Mouse (Mus musculus) CD4-positive helper T cell, adult 2 months (primary cell): ENCODE data around the gene Slc40a1.

Experiments used
- DNase-seq: peaks from one replicate; pipeline ENCODE4 v3.0.0-alpha.2; 2012; ENCODE audit warnings: low read depth, missing footprints, low spot score

Slc40a1 gene

GRCm38 (mm10) chr1:45883378-45883777 lies 42.9 kb downstream of the Slc40a1 start:
- DNase-seq = no peak

- DNase-seq = no peak
These were observed 44.2 kb downstream of the Slc40a1 start for GRCm38 (mm10) chr1:45882076-45882475.

GRCm38 (mm10) chr1:45881228-45881832 lies 45.0 kb downstream of the Slc40a1 start:
- no peak for DNase-seq

- no peak for DNase-seq
These were observed 48.9 kb downstream of the Slc40a1 start for GRCm38 (mm10) chr1:45877463-45877862.

- DNase-seq = no peak
These were observed 49.7 kb downstream of the Slc40a1 start for GRCm38 (mm10) chr1:45876450-45877198.

- no peak for DNase-seq
These were observed 50.7 kb downstream of the Slc40a1 start for GRCm38 (mm10) chr1:45875640-45876039.

- DNase-seq = no peak
These were observed 53.1 kb downstream of the Slc40a1 start for GRCm38 (mm10) chr1:45873250-45873649.

GRCm38 (mm10) chr1:45868479-45869137 lies 57.7 kb downstream of the Slc40a1 start:
- DNase-seq = no peak

- no peak for DNase-seq
These were observed 58.3 kb downstream of the Slc40a1 start for GRCm38 (mm10) chr1:45868050-45868449.

- DNase-seq = no peak
These were observed 59.9 kb downstream of the Slc40a1 start for GRCm38 (mm10) chr1:45866288-45867018.

GRCm38 (mm10) chr1:45865727-45866126 lies 60.6 kb downstream of the Slc40a1 start:
- DNase-seq = no peak

GRCm38 (mm10) chr1:45865316-45865715 lies 61.0 kb downstream of the Slc40a1 start:
- no peak for DNase-seq

- no peak for DNase-seq
These were observed 61.7 kb downstream of the Slc40a1 start for GRCm38 (mm10) chr1:45864564-45865014.

- DNase-seq = no peak
These were observed 62.7 kb downstream of the Slc40a1 start for GRCm38 (mm10) chr1:45863641-45864040.

GRCm38 (mm10) chr1:45861162-45861561 lies 65.2 kb downstream of the Slc40a1 start:
- no peak for DNase-seq

- DNase-seq = no peak
These were observed 66.0 kb downstream of the Slc40a1 start for GRCm38 (mm10) chr1:45860349-45860748.
